Mouse (Mus musculus): ENCODE data around the gene Mthfd1l.
A peak's percentile ranks its signal among the peaks of the same experiment; 100 is the strongest.
"Not testable (repeated sequence)": the region's sequence is repeated elsewhere in the genome, so short reads cannot be mapped to it uniquely, and the experiment has no call there.

Mthfd1l gene

DNA sequence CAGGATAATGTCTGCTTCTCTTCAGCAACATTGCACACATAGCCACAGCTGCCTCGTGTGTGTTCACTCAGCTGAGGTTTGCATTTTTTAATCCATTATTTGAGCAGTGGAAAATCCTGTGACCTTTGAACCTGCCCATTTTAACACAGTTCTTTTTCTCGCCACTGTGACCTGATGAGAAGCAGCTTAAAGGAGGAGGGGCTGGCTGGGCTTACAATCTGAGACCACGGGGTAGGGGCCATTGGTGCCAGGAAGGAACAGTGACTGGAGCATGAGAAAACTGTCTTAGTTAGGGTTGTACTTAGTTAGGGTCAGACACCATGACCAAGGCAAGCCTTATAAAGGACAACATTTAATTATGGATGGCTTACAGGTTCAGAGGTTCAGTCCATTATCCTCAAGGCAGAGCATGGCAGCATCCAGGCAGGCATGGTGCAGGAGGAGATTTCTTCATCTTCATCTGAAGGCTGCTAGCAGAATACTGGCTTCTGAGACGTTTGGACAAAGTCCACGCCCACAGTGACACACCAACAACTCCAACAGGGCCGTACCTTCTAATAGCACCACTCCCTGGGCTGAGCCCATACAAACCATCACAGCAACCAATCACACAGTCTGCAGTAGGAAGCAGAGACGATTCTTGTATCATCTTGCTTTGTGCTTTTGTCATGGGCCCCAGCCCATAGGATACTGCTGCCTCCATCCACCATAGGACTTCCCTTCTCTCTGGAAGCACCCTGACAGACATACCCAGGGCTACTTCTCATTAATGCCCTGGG lies 112.6 kb downstream of the Mthfd1l start:
- no peak for DNase-seq

DNA sequence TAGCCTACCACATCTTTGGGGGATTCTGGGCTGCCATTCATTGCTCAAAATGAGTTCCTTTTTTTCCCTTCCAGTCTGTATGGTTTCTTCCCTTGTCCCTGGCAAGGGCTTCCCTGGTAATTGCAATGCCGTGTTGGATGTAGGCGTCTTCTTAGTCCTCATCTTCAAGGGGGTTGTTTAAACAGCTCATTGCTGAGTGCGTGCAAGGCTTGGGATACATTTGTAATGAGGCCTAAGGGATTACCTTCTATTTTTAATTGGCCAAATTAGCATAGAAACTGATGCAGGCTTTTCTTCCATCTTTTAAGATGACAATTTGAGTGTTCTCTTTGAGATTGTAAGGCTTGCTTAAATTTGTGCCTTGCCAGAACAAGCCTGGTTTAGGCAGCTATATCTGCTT lies 114.6 kb downstream of the Mthfd1l start:
- DNase-seq: no peak

- peak; percentile 79 for DNase-seq
Observed at GRCm38 (mm10) chr10:4088744-4089414, 116.0 kb downstream of the Mthfd1l start.

GRCm38 (mm10) chr10:4089885-4090284 lies 117.0 kb downstream of the Mthfd1l start:
- no peak for DNase-seq

- no peak for DNase-seq
Observed at GRCm38 (mm10) chr10:4092990-4093389, 120.1 kb downstream of the Mthfd1l start.

DNA sequence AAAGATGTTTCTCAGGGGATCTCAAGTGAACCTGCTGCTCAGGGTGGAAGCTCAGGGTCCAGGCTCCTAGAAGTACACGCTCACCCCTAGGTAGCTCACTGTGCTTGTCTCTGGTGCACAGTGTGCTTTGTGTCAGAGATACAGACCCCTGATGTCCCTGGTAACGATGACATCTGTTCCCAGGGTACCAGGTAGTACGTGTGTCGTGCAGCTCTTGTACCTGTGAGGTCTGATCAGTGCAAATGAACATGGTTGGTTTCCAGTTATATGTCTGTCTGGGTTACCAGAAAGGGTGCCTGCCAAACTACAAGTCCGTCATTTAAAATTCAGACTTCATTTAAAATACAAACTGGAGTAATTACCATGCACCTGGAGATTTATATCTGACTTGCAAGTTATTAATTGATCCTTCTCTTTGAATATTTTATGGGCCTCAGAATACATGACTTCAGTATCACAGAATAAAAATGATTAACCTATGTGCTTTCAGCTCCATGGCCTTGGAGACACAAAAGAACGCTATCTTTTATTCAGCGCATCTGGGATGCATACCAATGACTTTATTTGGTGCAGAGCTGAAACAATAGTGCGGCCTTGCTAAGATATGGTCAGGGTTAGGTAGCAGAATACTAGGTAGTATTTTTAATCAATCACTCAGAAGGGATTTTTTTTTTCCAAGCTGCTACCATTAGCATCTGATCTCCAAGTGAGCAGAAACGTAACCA lies 121.3 kb downstream of the Mthfd1l start:
- DNase-seq: no peak

DNA sequence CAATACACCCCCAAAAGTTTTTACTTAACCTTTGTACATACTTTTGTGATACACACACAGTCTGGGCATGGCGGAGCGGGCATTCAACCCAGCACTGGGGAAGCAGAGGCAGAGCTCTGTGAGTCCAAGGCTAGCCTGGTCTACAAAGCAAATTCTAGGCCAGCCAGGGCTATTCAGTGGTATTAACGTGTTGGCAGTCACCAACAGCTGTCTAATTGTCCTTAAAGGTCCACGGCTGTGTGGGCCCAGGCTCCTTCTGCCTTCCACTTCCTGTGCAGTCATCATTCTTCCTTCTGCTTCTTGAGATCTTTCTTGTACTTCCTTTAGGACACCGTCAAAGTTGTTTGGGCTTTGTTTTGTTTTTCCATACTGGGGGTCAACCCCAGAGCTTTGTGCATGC lies 123.2 kb downstream of the Mthfd1l start:
- no peak for DNase-seq

GRCm38 (mm10) chr10:4100007-4100406 lies 127.1 kb downstream of the Mthfd1l start:
- DNase-seq: peak; percentile 77

GRCm38 (mm10) chr10:4105676-4106528 lies 133.0 kb downstream of the Mthfd1l start:
- no peak for DNase-seq

- no peak for DNase-seq
Observed at GRCm38 (mm10) chr10:4107661-4108338, 134.9 kb downstream of the Mthfd1l start.

GRCm38 (mm10) chr10:4108462-4108861 lies 135.5 kb downstream of the Mthfd1l start:
- DNase-seq: no peak

DNA sequence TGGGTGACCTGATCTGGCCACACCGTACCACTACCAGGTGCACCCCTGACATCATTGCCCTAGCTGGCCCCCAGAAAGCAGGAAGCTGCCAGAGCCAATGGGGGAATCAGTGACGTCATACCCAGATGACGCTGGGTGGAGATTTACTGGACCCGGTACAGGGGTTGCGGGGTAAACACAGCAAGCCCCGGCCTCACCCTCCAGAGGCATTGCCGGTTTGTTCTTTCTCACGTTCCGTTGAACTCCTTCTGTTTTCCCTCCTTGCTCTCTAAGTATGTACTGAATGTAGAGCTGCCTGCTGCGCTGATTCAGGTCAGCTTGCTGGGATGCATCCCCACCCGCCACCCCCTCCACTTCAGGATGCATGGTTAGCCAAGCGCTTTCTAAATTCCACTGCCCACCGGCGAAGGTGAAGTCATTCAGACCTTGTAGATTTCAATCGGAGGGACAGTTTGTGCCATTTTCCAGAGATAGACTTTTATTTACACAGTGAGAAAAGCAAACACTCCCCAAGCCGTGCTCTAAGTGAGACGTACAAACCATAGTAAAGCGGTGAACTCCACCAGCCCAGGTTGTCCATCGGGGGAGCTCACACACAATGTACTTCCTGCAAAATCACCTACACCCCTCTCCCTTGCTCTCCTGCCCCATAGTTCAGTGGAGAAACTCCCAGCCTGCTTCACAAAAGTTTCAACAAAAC lies 138.3 kb downstream of the Mthfd1l start:
- DNase-seq: no peak

DNA sequence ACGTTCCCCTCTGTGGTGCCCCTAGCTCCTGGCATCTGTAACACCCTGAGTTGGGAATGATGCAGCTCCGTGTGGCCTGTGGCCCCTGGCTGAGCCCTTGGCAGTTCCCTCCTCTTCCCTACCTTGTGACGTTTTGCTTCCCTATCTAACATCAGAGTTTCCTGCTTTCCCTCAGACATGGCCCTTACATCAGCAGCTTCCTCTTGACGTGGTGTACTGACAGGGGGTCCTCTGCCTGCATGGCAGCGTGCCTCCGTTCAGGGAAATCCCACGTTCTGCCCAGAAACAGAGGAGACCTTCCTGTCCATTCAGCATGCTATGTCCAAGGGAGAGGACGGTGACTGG lies 138.8 kb downstream of the Mthfd1l start:
- no peak for DNase-seq

- DNase-seq: no peak
Observed at GRCm38 (mm10) chr10:4112611-4113327, 139.9 kb downstream of the Mthfd1l start.

- no peak for DNase-seq
Observed at GRCm38 (mm10) chr10:4113328-4113658, 140.4 kb downstream of the Mthfd1l start.

GRCm38 (mm10) chr10:4116653-4117052 lies 143.7 kb downstream of the Mthfd1l start:
- no peak for DNase-seq

DNA sequence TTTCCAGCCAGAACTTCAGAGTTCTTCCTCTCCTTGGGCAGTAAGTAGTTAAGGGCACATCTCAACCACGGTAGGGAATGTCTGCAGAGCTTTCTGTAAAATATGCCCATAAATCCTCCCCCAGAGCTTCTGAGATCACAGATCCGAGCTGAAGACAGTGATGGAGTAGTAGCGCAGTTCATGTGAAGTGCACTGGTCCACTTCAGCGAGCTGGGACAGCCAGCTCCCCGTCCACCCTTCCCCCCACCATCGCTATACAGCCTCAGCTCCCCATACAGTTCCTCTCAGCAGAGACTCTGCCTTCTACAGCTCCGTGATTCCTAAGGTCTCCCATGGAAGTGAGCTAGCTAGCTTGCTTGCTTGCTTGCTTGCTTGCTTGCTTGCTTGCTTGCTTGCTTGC lies 144.2 kb downstream of the Mthfd1l start:
- DNase-seq: no peak

GRCm38 (mm10) chr10:4119287-4119686 lies 146.4 kb downstream of the Mthfd1l start:
- DNase-seq: no peak

- peak; percentile 41 for DNase-seq
Observed at GRCm38 (mm10) chr10:4120708-4121107, 147.8 kb downstream of the Mthfd1l start.

DNA sequence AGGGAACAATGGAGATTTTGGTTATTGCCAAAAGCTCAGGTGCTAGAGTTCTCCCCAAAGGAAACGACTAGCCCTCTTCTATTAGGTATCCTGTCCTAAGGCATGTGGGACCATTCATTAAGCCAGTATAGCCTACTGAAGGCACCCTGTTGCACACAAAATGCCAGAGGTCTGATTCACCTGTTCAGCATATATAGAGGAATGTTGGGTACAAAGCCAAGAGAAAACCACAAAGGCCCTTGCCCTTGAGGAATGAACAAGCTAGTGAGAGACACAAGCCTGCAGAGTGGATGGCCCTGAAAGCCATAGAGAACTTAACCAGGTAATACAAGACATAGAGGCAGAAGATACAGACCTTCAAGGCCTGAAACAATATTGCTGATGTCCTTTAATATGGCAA lies 148.3 kb downstream of the Mthfd1l start:
- DNase-seq: no peak

DNA sequence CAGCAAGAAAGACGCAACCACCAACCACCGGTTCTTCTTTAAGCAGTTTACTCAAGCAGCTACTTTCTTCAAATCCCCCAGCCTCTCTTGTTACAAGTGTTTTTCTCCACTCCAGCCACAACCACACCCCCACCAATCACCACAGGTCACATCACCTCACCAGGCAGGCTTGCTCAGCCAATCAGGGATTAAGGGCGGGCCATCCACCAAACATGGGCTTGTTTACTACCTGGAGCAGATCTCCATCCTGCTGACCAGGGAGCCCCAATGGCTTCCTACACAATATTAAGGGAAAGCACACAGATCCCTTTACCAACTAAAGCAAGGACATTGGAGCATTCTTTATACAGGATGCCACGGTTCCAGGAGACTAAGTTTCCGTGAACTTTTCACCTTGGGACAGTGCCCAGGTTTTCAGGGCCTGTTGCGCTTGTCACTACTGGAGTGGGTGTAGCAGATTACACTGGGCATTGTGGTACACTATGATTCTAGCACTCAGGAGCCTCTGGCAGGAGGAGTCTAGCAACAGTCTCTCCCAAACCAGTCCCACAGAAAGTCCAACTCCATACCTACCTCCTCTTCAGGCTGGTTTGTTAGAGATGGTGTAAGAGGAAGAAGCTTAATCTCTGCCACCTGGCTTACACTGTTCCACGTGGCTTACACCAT lies 150.5 kb downstream of the Mthfd1l start:
- DNase-seq: not testable (repeated sequence)

Data from thymus, postnatal 25 days (tissue).